Mouse (Mus musculus) megakaryocyte-erythroid progenitor cell, adult 5-6 weeks (primary cell): ENCODE measurements around the gene Gm1604a. TPM values are rescaled to one million over a fixed set of nuclear protein-coding genes. Genes with fewer than 3 reads are reported as not detected.
"Not testable (repeated sequence)": the region's sequence is repeated elsewhere in the genome, so short reads cannot be mapped to it uniquely, and the experiment has no call there.

Experiments used
- ATAC-seq: replicated peaks from 2 replicates; pipeline ENCODE4 v1.8.0; 2016; ENCODE audit warnings: mild to moderate bottlenecking, inconsistent platforms; ENCODE audit not compliant: severe bottlenecking, poor library complexity, low FRiP score, low TSS enrichment
- total RNA-seq, 2 experiments: library from RNA; stranded (forward) in 1 of 2; stranded (reverse) in 1 of 2; fragments of 200-1000, 215-1000 nt in 1 of 2; fragments of >200 nt in 1 of 2; fragmentation: Nextera tagmentation in 1 of 2; gene quantifications; 2 replicates each; pipeline ENCODE4 v1.2.3; 2014 to 2017

Gm1604a gene
- total RNA-seq, 2 experiments from 2014 or later, result 0.90 TPM; not detected in 1

GRCm38 (mm10) chr17:7033192-7034166 is 8.1 kb downstream of the Gm1604a start:
- ATAC-seq, result not testable (repeated sequence)

DNA sequence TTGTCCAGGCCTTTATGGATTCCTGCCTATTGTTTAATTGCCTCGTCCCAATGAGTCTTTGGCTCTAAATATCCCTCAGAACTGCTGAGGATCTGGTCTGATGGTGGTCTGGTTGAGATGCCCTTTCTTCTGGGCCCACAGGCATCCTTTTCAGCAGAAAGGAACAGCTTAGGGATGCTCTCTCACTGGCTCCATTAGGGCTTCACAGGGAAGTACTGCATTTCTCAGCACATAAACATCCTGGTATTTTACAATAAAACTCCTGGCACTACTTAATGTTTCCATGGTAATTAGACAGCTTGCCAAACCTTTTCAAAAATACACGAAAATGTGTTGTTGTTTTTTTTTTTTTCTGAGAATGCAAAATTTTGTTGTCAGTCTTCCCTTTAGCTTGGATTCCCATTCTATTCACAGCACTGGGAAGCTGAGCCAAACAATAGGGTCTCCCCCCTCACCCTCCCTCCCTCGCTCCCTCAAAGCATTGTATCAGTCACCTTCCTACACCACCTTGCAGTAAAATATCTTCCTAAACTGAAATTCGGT is 43.7 kb downstream of the Gm1604a start:
- not testable (repeated sequence) for ATAC-seq

- not testable (repeated sequence) for ATAC-seq
These were observed 44.3 kb downstream of the Gm1604a start for GRCm38 (mm10) chr17:7069561-7070240.

GRCm38 (mm10) chr17:7074494-7074893 is 49.1 kb downstream of the Gm1604a start:
- ATAC-seq, result peak; percentile 75

DNA sequence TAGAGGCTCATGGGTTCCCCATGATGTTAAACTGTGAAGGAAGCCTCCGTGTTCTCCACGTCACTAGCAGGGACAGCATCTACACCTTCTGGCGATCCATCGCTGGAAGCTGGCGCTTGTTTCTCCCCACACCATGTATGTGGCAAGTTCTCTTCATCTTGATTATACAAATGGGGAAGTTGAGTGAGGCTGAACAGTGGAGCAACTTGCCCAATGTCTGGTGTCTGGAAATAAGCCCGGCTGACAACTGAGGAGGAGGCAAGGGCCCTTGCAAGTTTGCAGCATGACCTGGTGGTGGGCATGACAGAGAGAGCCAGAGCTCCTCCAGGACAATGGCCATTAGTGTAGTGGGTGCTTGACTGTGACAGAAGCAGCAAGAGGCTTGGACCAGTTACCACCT is 50.2 kb downstream of the Gm1604a start:
- 0 out of 2 replicates have a peak, but pooled peaks have one; percentile 13 for ATAC-seq

- peak; percentile 52; the same call in 1 of the 2 replicates for ATAC-seq
These were observed 54.2 kb downstream of the Gm1604a start for GRCm38 (mm10) chr17:7079558-7079957.

- ATAC-seq, result not testable (repeated sequence)
These were observed 59.2 kb downstream of the Gm1604a start for GRCm38 (mm10) chr17:7084523-7084922.

- ATAC-seq, result not testable (repeated sequence)
These were observed 60.3 kb downstream of the Gm1604a start for GRCm38 (mm10) chr17:7085469-7086168.

GRCm38 (mm10) chr17:7086836-7087235 is 61.5 kb downstream of the Gm1604a start:
- not testable (repeated sequence) for ATAC-seq

DNA sequence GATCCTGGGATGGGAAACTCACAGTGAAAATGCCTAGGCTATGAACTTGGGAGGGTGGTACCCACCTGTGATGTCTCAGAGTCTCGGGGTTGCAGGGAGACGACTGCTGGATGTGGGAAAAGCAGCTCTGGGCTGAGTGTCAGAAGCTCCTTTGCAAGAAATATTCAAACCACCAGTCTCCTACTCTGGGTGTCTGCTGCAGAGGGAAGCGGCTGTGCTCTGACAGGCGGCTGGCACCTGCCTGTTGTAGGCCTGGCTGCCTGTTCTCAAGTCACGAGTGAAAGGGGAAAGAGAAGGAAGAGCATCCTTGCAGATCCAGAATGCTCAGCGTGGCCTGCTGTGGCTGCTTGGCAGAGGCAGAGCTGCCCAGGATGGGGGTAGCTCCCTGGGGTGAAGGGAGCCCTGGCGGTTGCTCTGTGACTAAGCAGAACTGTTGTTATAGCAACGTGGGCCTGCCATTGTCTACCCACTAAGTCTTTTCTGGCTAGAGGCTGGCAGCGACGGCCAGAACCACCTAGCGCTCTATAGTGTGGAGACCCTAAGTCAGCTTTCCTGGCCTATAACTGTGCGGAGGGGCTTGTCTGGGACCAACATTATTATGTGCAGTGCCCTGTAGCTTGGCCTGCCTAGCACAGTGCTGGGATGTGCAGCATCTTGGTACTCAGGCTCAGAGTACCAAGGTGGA is 72.6 kb downstream of the Gm1604a start:
- peak; percentile 71 for ATAC-seq

DNA sequence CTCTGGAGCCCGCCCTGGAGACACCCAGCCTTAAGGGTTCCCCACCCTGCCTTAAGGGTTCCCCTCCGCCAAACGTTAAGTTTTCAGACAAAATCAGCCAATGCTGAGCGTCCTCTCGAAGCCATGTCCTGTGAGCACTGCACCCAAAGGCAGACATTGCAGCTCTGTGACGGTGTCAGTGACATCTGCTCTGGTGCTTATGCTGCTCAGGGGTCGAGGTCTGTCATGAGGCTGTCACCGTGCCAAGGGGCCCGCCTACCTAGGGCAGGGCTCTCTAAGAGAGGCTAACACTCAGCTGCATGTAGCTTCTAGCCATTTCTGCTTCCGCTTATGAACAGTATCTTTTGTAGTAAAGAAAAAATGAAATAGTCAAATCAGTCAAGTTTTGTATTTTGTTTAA is 73.7 kb downstream of the Gm1604a start:
- peak; percentile 46 for ATAC-seq

- ATAC-seq, result peak; percentile 76
These were observed 77.6 kb downstream of the Gm1604a start for GRCm38 (mm10) chr17:7102945-7103344.

DNA sequence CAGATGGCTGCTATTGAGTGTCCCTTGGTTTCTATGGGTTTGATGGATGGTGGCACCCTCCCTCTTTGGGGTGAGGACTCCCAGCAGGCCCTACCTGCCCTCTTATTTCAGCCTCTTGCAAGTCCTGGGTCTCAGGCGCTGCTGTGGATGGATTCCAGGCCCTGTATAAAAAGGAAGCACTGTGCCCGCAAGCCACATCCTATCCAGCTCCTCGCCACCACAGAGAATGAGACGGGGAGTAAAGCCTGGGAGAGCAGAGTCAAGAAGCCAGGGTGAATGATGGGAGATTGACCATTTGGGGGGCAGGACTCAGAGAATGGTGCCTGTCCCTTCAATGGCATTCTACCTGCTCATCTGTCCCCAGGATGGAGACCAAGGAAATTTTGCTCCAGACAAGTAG is 86.3 kb downstream of the Gm1604a start:
- 0 out of 2 replicates have a peak, but pooled peaks have one; percentile 14 for ATAC-seq

DNA sequence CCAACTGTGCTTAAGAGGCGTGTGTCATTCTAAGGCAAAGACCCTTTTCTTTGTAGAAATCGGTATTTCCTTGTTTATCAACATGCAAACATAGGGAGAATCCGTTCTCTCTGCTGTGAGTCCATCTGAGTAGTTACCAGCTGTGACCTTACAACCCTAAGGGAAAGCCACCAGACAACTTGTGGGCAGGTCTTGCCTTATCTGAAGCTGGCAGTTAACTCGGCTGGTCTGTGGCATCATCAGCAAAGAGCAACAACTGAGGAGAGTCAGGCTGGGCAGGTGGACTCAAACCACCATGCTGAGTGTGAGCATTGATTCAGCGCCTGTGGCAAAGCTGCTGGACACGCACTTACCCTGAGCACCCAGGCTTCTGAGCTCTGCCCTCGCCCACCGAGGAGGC is 90.9 kb downstream of the Gm1604a start:
- ATAC-seq, result peak; percentile 95

DNA sequence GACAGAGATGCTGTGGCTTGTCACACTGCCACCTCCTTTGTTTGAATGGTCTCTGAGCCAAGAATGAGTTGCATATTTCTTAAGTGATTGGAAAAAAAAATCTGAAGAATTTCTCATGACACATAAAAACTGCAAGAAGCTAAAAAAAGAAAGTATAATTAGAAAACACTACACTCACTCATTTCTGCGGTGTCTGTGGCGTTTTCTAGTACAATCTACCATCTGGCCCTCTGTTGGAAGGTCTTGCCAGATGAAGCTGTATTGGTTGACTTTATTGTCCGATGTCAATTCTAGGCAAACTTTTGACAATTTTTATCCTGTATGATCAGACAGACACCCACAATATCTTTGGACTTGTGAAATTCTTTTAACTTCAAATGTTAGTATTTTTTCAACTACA is 95.5 kb downstream of the Gm1604a start:
- not testable (repeated sequence) for ATAC-seq

- ATAC-seq, result not testable (repeated sequence)
These were observed 97.2 kb downstream of the Gm1604a start for GRCm38 (mm10) chr17:7122554-7122953.

DNA sequence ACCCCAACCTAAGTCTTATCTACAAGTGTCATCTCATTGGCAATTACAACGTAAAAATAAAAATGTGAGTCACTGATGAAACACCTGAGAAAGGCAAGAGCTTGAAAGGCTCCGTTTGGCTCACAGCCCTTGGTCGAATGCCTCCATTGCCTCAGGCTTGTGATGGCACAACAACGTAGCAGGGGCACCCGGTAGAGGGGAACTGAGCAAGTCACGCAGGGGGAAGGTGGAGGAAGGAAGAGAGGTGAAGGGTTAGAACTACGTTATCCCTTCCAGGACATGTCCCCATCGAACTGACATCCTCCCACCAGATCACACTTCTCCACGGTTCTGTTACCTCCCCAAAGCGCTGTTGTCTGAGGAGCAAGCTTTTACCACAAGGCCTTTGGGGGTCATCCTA is 101.1 kb downstream of the Gm1604a start:
- ATAC-seq, result not testable (repeated sequence)

DNA sequence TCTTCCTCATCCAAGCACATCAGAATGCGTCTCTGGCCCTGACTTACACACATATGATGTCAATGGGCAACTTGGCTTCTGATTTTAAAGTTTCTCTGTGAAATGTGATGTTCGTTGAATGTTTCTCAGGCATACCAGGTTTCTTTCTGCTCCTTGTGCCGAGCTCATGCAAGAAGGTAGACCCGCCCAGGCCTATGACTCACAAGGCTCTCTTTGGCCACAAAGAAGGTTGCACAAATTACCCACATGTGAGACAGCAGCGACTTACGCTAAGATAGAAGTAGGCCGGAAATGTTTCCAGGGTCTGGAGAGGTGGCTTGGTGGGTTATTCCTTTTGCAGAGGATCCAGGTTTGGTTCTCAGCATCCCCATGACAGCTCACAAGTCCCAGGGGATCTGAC is 108.6 kb downstream of the Gm1604a start:
- ATAC-seq, result not testable (repeated sequence)

DNA sequence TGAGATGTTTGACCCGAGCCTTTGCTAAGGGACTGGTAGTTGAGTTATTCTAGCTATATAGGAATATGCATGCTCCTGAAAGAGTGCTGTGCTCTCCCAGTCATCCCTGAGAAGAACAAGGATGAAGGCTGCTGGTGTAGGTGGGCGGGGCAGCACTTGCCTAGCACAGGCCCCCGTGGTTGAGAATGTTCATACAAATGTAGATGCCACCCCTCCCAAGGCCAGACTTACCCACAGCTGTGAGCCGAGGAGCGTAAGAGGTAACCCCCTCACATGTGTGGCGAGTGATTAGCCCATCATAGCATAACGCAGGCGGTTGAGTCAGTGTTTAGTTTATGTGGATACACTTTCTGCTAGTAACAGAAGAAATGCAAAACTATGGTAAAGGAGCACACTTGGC is 109.9 kb downstream of the Gm1604a start:
- peak; percentile 64; the same call in 1 of the 2 replicates for ATAC-seq
